Mouse (Mus musculus): ENCODE measurements around the gene Btbd35f8.
"Not testable (repeated sequence)": the region's sequence is repeated elsewhere in the genome, so short reads cannot be mapped to it uniquely, and the experiment has no call there.

Gene Btbd35f8

GRCm38 (mm10) chrX:34450224-34450623, at the start of gene Btbd35f8:
Btbd35f8 (plus strand) TSS chrX:34450524.
- not testable (repeated sequence) for ATAC-seq (ENCODE audit: low TSS enrichment)
